Mouse (Mus musculus) stomach, embryonic 14.5 days (tissue): ENCODE results near the gene Foxg1. TPM values are rescaled to one million over a fixed set of nuclear protein-coding genes. Genes with fewer than 3 reads are reported as not detected.

Source experiments
- ATAC-seq: fragments of 200-750 bp; cut with Nextera tagmentation; 2 replicates; pipeline ENCODE4 v1.8.0; 2017; ENCODE audit warnings: low read depth, moderate TSS enrichment; ENCODE audit not compliant: insufficient number of reproducible peaks, insufficient read depth, low FRiP score
- H3K27ac ChIP-seq: fragments of 300-500 bp; sonication (generic); 2 replicates; pipeline ENCODE4 v1.5.1; 2014; ENCODE audit warnings: mild to moderate bottlenecking, low read length, moderate library complexity, mixed read lengths
- H3K27me3 ChIP-seq: fragments of 300-500 bp; sonication (generic); 2 replicates; pipeline ENCODE4 v1.6.1; 2014; ENCODE audit warnings: low read length, control low read depth, mixed read lengths; ENCODE audit not compliant: control insufficient read depth, insufficient read depth
- H3K36me3 ChIP-seq: fragments of 300-500 bp; sonication (generic); 2 replicates; pipeline ENCODE4 v1.6.1; 2014; ENCODE audit warnings: mild to moderate bottlenecking, control low read depth, low read length, moderate library complexity, mixed read lengths; ENCODE audit not compliant: control insufficient read depth, insufficient read depth
- H3K4me1 ChIP-seq: fragments of 300-500 bp; sonication (generic); 2 replicates; pipeline ENCODE4 v1.6.1; 2014; ENCODE audit warnings: low read length, control low read depth, mixed read lengths; ENCODE audit not compliant: control insufficient read depth, insufficient read depth
- H3K4me2 ChIP-seq: fragments of 300-500 bp; sonication (generic); replicated peaks from 2 replicates; pipeline ENCODE4 v1.6.1; 2014; ENCODE audit warnings: low read depth, low read length, control low read depth
- H3K4me3 ChIP-seq: fragments of 300-500 bp; sonication (generic); 2 replicates; pipeline ENCODE4 v1.5.1; 2014; ENCODE audit warnings: low read depth, low read length, control low read depth
- H3K9ac ChIP-seq: fragments of 300-500 bp; sonication (generic); replicated peaks from 2 replicates; pipeline ENCODE4 v1.6.1; 2014; ENCODE audit warnings: low read depth, mild to moderate bottlenecking, control low read depth, low read length, moderate library complexity, mixed read lengths
- H3K9me3 ChIP-seq: fragments of 300-500 bp; sonication (generic); 2 replicates; pipeline ENCODE4 v1.6.1; 2016; ENCODE audit warnings: low read depth, low read length, control low read depth; ENCODE audit not compliant: control insufficient read depth
- WGBS: fragments of 180-500 bp; shearing (Covaris S2); extraction: QIAGEN DNeasy Blood & Tissue Kit; methylation state at CpG from one replicate; pipeline ENCODE4 v1.1.7; 2014; 5-methylcytosine and 5-hydroxymethylcytosine counted together
- polyA plus RNA-seq: library from polyadenylated mRNA; unstranded; fragments of >200 nt; fragmentation: Nextera tagmentation; extraction: Ambion mirVana; gene quantifications from 2 replicates; pipeline ENCODE4 v1.2.1, GENCODE M21; 2014

Gene Foxg1
- polyA plus RNA-seq, 1 experiment from 2014 or later: not detected

- Histone ChIP-seq H3K9ac (no peak overlapping the region), H3K27me3 (peaks cover 48% of the 10 kb centered on the region), H3K4me3 (peak overlapping the region; percentile 1; the same call in 1 of the 2 replicates), H3K9me3 (no peaks in the 10 kb centered on the region), H3K36me3 (no peaks in the 10 kb centered on the region), H3K27ac (no peak overlapping the region), H3K4me2 (peak overlapping the region; percentile 27), H3K4me1 (no peaks in the 10 kb centered on the region)
- under 1% methylated on average over 42 of the region's 42 CpGs for WGBS
- ATAC-seq: peak; percentile 95
Measured at GRCm38 (mm10) chr12:49391305-49392040, 9.0 kb downstream of the Foxg1 start.

GRCm38 (mm10) chr12:49392041-49392390, 9.6 kb downstream of the Foxg1 start:
- Histone ChIP-seq H3K9me3 (no peaks in the 10 kb centered on the region), H3K4me1 (no peaks in the 10 kb centered on the region), H3K36me3 (no peaks in the 10 kb centered on the region), H3K27ac (no peak overlapping the region), H3K4me3 (no peak overlapping the region; the same call in 1 of the 2 replicates), H3K9ac (no peak overlapping the region), H3K27me3 (peaks cover 52% of the 10 kb centered on the region), H3K4me2 (0 out of 2 replicates have a peak overlapping the region, but pooled peaks have one; percentile 27)
- ATAC-seq: no peak
- 3% methylated on average over 10 of the region's 10 CpGs for WGBS

GRCm38 (mm10) chr12:49392876-49393275, 10.4 kb downstream of the Foxg1 start:
- Histone ChIP-seq H3K27me3 (peaks cover 56% of the 10 kb centered on the region), H3K27ac (no peak overlapping the region), H3K4me2 (no peak overlapping the region), H3K4me3 (no peak overlapping the region), H3K36me3 (no peaks in the 10 kb centered on the region), H3K9me3 (no peaks in the 10 kb centered on the region), H3K4me1 (no peaks in the 10 kb centered on the region), H3K9ac (no peak overlapping the region)
- WGBS: 6% methylated on average over 5 of the region's 5 CpGs
- ATAC-seq: no peak

GRCm38 (mm10) chr12:49393639-49394038, 11.2 kb downstream of the Foxg1 start:
- Histone ChIP-seq H3K9ac (no peak overlapping the region), H3K4me2 (no peak overlapping the region), H3K27ac (no peak overlapping the region), H3K27me3 (peaks cover 62% of the 10 kb centered on the region), H3K4me3 (no peak overlapping the region), H3K4me1 (no peaks in the 10 kb centered on the region), H3K9me3 (no peaks in the 10 kb centered on the region), H3K36me3 (no peaks in the 10 kb centered on the region)
- ATAC-seq: no peak
- WGBS: 15% methylated on average over 3 of the region's 3 CpGs

- Histone ChIP-seq H3K27me3 (peaks cover 64% of the 10 kb centered on the region), H3K36me3 (no peaks in the 10 kb centered on the region)
- WGBS: 5% methylated on average over 1 of the region's 1 CpGs
Measured at GRCm38 (mm10) chr12:49394181-49394580, 11.7 kb downstream of the Foxg1 start.

GRCm38 (mm10) chr12:49394836-49395235, 12.4 kb downstream of the Foxg1 start:
- 2% methylated on average over 17 of the region's 17 CpGs for WGBS

More at GRCm38 (mm10) chr12:49394181-49394580, 11.7 kb downstream of the Foxg1 start:
- Histone ChIP-seq H3K27ac (no peak overlapping the region), H3K9ac (no peak overlapping the region), H3K4me2 (no peak overlapping the region), H3K9me3 (no peaks in the 10 kb centered on the region), H3K4me3 (no peak overlapping the region), H3K4me1 (no peaks in the 10 kb centered on the region)
- no peak for ATAC-seq

GRCm38 (mm10) chr12:49395969-49396368, 13.5 kb downstream of the Foxg1 start:
- no peak overlapping the region for H3K9ac ChIP-seq
- H3K27me3 ChIP-seq: peaks cover 62% of the 10 kb centered on the region
- WGBS: 14% methylated on average over 2 of the region's 2 CpGs

More at GRCm38 (mm10) chr12:49394836-49395235, 12.4 kb downstream of the Foxg1 start:
- H3K9ac ChIP-seq: no peak overlapping the region
- no peak overlapping the region for H3K4me2 ChIP-seq
- no peaks in the 10 kb centered on the region for H3K4me1 ChIP-seq
- H3K36me3 ChIP-seq: no peaks in the 10 kb centered on the region
- H3K27me3 ChIP-seq: peaks cover 60% of the 10 kb centered on the region
- no peak overlapping the region for H3K27ac ChIP-seq
- no peak overlapping the region for H3K4me3 ChIP-seq
- ATAC-seq: no peak
- no peaks in the 10 kb centered on the region for H3K9me3 ChIP-seq

GRCm38 (mm10) chr12:49396776-49397175, 14.3 kb downstream of the Foxg1 start:
- Histone ChIP-seq H3K4me1 (peaks cover 4% of the 10 kb centered on the region; the same call in 1 of the 2 replicates), H3K9me3 (no peaks in the 10 kb centered on the region), H3K4me3 (no peak overlapping the region), H3K27me3 (peaks cover 63% of the 10 kb centered on the region), H3K27ac (no peak overlapping the region), H3K9ac (no peak overlapping the region), H3K4me2 (no peak overlapping the region), H3K36me3 (no peaks in the 10 kb centered on the region)
- no peak for ATAC-seq
- WGBS: 48% methylated on average over 1 of the region's 1 CpGs

More at GRCm38 (mm10) chr12:49395969-49396368, 13.5 kb downstream of the Foxg1 start:
- Histone ChIP-seq H3K36me3 (no peaks in the 10 kb centered on the region), H3K4me1 (no peaks in the 10 kb centered on the region), H3K4me3 (no peak overlapping the region), H3K9me3 (no peaks in the 10 kb centered on the region), H3K4me2 (no peak overlapping the region), H3K27ac (no peak overlapping the region)
- no peak for ATAC-seq
